Mouse (Mus musculus) kidney, adult 8-10 months (tissue): ENCODE measurements around the gene Commd3.
A peak's percentile ranks its signal among the peaks of the same experiment; 100 is the strongest.

Source experiments
- DNase-seq, 2 experiments: peaks; one replicate each; pipeline ENCODE4 v3.0.0; 2022

Gene Commd3

GRCm38 (mm10) chr2:18672133-18672765 is at the start of gene Commd3:
Gene Commd3, plus strand, starts transcription at chr2:18672384.
- DNase-seq: peak; percentile 90 to 94

- DNase-seq: no peak
Measured at GRCm38 (mm10) chr2:18623219-18623618, 49.0 kb upstream of the Commd3 start.

GRCm38 (mm10) chr2:18630547-18630946 is 41.6 kb upstream of the Commd3 start:
- DNase-seq: no peak

GRCm38 (mm10) chr2:18635052-18635451 is 37.1 kb upstream of the Commd3 start:
- peak; percentile 70 to 88 for DNase-seq

DNA sequence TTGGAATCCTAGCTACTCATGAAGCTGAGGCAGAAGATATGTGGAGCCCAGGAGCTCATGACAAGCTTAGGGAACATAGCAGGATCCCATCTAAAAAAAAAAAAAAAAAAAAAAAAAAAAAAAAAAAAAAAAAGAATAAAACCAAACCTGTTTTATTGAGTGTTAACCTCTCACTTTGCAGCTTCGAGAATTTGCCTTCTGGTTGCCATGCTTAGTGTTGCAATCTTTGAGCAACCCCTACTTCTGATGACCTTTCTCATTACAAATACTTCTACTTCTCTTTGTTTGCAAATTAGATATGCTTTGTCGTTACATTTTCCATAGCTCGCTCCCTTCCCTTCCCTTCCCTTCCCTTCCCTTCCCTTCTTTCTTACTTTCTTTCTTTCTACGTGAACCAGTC is 23.6 kb upstream of the Commd3 start:
- no peak for DNase-seq

- DNase-seq: no peak
Measured at GRCm38 (mm10) chr2:18654821-18655220, 17.4 kb upstream of the Commd3 start.

GRCm38 (mm10) chr2:18664003-18664402 is 8.2 kb upstream of the Commd3 start:
- no peak for DNase-seq

GRCm38 (mm10) chr2:18671041-18671440 is 1.1 kb upstream of the Commd3 start:
- no peak for DNase-seq

GRCm38 (mm10) chr2:18672766-18673164 is 581 bp downstream of the Commd3 start:
- no peak for DNase-seq

GRCm38 (mm10) chr2:18673766-18674165 is 1.6 kb downstream of the Commd3 start:
- DNase-seq: no peak

DNA sequence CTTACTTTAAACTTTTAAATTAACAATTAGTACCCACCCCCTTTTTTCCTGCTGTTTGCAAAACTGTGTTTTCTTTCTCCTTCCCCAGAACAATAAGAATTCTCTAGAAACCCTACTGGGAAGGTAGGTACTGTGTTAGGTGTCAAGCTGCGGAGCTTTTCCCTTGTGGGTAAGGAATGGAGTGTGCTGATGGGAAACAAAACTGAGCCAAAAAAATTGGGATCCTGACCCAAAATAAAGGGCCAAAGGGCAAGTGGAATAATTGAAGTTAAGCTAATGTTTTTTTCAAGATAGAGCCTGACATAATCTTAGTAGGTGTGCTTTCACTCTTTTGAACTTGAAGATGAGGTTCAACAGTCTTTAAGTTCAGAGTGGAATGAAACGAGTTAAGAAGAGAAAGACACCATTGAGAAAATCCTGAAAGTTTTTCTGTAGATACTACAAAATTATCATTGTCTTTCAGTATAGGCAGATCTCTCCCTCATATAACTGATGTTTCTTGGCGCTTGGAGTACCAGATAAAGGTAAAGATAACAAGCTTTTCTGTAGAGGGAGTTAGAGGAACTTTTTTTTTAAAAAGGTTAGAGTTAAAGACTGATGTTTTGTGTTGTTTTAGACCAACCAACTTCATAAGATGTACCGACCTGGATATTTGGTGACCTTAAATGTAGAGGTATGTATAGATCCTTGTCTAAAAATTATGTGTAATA is 2.2 kb downstream of the Commd3 start:
- no peak for DNase-seq

DNA sequence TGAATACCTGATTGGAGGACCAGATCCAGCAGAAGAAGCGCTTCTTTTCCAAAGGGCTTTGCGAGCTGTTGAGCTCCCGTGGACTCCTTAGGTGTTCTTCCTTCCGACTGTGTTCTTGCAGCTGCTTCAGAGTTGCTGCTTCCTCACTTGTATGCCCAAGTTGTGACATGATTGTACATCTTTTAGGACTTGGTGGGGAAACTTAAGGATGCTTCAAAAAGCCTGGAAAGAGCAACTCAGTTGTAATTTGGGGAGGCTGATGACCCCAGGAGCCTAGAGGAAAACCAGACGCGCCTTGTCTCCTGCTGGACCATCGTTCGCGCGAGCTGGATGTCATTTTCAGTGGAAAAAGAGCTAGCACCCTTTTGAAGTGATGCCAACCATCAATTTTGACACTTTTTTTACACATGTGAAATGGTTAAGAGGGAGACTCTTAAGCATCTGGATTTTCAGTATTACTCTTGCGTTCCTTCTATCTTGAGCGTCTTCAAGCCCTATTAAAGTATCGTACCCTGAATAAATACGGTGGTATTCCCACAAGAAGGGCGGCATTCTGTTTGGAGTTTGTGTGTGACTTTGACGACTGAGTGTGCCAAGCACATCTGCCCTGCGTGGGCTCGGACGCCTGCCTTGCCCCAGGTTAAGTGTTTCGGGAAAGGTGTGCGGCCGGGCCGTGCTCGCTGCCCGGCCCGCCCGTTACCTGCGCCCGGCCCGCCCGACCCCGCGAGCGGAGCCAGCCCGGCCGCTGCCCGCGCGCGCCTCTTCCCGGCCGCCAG is 3.7 kb downstream of the Commd3 start:
- no peak for DNase-seq

GRCm38 (mm10) chr2:18676457-18676935 is 4.3 kb downstream of the Commd3 start:
- DNase-seq: peak; percentile 63 to 66

GRCm38 (mm10) chr2:18676936-18677491 is 4.8 kb downstream of the Commd3 start, which contains the start of gene Bmi1:
Gene Bmi1, plus strand, starts transcription at chr2:18677018.
- DNase-seq: peak; percentile 62 to 63

DNA sequence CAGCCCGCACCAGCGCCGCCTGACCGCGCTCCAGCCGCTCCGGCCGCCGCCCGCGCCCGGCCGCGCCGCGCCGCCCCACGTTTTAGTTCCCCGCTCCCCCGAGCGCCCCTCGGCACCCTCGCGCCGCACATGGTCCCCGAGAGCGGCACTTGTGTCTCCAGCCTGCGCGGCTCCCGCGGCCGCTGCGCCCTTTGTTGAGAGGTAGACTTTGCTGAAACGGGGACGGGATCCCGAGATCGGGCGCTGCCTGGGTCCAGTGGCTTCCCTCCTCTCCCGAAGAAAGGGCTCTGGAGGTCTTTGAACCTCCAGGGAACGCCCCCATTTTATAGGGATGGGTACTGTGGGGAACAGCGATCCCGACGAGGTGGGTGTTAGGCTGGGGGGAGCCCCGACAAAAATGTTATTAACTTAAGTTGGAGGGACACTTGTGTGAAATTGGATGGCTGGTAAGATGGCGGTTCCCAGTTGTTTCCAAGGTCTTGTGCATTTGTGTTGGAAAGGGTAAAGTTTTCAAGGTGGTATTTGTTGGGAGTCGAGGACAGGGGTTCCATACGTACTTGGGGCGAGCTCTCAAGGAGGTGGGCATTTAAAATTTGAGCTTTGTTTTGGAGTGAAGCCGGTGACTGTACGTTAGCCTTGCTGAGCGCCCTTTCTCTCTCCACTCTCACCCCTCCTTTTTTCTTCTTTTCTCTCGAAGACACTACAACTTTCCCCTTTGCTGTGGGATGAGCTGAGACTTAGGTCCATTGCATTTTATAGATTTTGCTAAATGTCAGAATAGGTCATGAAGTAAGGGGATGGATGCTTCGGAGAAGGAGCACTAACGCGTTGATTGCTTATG is 5.7 kb downstream of the Commd3 start:
- DNase-seq: peak in 1 of 2 experiments; percentile 41

DNA sequence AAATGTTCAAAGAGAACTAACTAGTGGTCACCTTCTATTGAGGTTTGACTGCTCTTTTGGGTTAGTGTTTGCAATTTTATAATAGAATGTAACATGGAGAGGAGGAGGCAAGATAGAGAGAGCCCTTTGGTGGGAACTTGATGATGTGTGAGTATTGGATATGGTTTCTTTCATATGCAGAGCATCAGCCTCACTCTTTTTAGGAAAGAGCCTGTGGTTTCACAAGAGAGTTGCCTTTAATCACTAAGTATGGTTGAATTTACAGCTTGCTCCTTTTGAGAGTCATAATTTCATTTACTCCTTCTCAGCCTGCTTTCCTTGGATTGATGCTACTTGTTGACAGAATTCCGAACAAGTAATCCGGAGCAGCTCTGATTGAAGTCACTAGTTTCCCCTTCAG is 7.5 kb downstream of the Commd3 start:
- DNase-seq: no peak

DNA sequence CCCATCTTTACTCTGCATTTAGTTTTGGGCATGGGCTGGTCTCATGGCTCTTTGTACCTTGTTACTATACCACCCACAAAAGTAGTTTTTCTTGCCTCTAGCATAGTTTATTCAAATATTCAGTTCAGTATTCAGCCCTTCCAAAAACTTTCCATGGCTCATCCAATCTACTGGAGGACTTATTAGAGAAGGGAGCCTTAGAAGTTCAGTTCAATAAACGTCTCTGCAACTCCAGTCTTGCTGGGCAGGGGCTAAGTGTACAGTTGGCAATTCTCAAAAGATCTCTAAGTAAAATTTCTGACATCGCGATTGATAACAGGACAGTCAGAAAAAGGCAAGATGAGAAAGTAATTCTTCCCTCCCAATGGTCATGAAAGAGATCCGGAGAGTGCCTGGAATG is 8.3 kb downstream of the Commd3 start:
- no peak for DNase-seq

- DNase-seq: peak; percentile 53 to 59
Measured at GRCm38 (mm10) chr2:18680961-18681360, 8.8 kb downstream of the Commd3 start.

GRCm38 (mm10) chr2:18684062-18684461 is 11.9 kb downstream of the Commd3 start:
- no peak for DNase-seq

DNA sequence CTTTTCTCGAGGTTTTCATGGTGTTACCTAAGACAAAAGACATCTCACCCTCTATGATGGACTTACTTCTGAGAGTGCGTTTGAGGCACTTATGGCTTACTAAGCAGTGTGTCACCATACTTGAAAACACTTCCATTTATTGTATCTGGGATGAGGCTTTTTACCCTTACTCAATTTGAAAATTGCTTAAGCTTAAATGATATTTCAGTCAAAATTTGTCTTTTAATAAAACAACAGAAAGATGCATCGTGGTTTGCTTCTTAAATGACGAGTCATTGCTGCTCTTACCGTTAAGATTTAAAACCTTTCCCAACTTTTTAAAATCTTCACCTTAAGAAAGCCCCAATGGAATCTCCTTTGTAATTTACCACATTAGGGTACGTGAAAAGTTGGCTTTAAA is 14.2 kb downstream of the Commd3 start:
- DNase-seq: no peak

DNA sequence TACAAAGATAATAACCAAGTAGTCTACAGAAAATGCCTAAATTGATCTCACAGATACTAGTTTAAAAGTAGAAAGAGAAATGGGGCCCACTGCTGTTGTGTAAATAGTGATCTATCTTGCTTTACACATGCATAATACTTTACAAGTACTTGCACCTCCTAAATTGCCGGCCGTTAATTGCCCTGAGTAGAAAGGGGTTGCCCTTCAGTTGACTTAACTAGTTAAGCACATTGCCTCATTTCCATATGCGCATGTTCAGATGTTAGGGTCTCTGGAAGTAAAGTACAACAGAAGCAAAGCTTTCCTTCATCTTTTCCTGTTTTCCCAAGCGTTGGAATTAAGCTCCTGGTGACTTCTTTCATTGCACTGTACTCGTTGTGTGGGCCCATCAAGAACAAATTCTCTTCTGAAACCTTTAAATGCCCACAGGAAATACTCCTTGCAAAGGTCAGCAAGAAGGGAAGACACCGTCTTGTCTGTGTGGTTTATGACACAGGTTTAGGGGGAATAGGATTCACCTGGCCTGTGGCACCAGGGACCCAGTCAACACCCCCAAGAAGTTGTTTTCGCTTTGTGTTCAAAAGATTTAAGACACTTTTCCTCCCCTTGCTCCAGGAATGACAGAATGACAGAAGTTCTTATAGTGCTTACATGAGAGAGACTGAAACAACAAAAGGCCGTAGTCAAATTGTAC is 14.8 kb downstream of the Commd3 start:
- no peak for DNase-seq
